Mouse (Mus musculus) lung, adult 2 months (tissue): ENCODE measurements around the gene Notch4.

Experiments
- CTCF ChIP-seq: fragments of 200-500 bp; IDR thresholded peaks from 2 replicates; pipeline ENCODE4 v1.5.1; 2011; ENCODE audit warnings: mild to moderate bottlenecking, low read length, control low read depth; ENCODE audit not compliant: insufficient read depth
- POLR2A ChIP-seq: fragments of 200-500 bp; IDR thresholded peaks from 2 replicates; pipeline ENCODE4 v1.6.1; 2011; ENCODE audit warnings: low read depth, mild to moderate bottlenecking, control low read depth, low read length, borderline replicate concordance; ENCODE audit errors: extremely low read depth

- TF ChIP-seq CTCF (no peak), POLR2A (no peak)
Observed at GRCm38 (mm10) chr17:34583397-34583796, 19.3 kb downstream of the Notch4 start.
